Mouse (Mus musculus): ENCODE data around the gene Olfr1084. TPM values are rescaled to one million over a fixed set of nuclear protein-coding genes. Genes with fewer than 3 reads are reported as not detected.

The Olfr1084 gene
- not detected in 2 replicates for polyA plus RNA-seq (2021; fragmentation: Nextera tagmentation)
- long read RNA-seq, experiment 1 = 0 reads
- long read RNA-seq, experiment 2 = 0 reads

DNA sequence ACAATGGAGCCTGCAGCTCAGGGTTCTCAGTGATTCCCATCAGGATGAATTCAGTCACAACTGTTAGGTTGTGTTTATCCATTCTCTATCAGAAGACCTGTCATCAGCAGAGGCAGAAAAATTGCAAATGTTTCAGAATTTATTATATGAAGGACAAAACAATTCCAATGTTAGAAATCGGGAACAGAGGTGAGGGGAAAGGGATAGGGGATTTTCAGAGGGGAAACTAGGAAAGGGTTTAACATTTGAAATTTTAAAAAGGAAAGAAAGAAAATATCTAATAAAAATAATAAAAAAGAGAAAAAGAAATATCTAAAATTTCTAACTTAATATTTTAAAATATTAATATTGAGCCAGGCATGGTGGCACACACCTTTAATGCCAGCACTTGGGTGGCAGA lies at the start of gene Olfr1084:
Olfr1084 (minus strand) TSS at position 101 of the 400 bp plus-strand sequence.

DNA sequence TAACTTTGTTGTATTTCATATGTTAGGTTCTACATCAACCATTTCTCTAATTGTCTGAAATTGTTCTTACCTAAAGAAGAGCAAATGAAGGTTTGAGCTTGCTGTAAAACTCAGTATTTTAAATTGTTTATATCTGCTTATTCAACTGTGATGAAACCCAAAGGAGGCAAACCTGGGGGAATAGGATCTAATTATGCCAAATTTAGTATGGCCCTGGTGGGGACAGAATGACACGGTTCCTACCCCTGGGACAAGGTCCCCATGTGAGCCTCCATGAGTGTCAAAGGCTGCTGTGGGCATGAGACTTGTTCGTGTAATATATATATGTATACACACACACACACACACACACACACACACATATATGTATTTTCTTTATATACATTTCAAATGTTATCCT lies 40.5 kb upstream of the Olfr1084 start, which contains the start of gene Olfr1086:
Olfr1086 (minus strand) TSS at position 101 of the 400 bp plus-strand sequence.

DNA sequence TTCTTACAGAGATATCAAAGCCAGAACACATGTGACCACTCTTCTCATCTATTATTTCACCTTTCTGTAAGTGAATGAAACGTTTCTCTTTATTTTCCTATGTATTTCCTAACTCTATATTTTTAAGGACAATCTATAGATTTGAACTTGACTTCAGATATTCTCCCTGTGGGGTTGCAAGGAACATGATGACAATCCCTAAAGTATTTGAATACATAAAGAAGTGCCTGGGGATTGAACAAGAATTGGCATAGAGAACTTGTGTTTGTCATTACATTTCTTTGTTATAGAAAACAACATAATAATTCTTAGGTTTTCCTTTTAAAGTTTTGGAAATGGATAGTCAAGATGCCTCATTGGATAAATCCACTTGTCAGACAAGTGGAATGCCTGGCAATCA lies 22.4 kb upstream of the Olfr1084 start, which contains the start of gene Olfr1085:
Olfr1085 (minus strand) TSS at position 101 of the 400 bp plus-strand sequence.

DNA sequence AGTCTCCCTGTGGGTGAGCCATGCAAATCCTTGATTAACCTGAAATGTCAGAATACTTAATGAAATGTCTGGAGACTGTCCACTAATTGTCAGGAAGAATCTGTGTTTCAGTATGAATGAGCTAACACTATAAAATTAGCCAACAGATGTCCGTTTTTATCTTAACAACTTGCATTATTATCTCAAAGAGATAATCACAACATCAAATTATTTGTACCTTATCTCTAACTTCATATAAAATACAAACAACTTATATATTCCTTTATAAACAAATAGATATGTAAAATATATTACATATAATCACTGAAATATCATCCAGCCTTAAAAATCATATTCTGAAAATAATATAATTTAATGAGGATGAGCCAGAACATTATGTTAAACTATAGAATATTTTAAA lies 40.7 kb downstream of the Olfr1084 start, which contains the start of gene Olfr1082:
Olfr1082 (minus strand) TSS at position 101 of the 400 bp plus-strand sequence.

Other genes with a start within 250 kb of the Olfr1084 start
- not detected in 2 replicates for gene Olfr1061, start 225.7 kb downstream of the Olfr1084 start, polyA plus RNA-seq (2021; fragmentation: Nextera tagmentation)
- gene Olfr1062, start 213.0 kb downstream of the Olfr1084 start, polyA plus RNA-seq (2021; fragmentation: Nextera tagmentation) = not detected in 2 replicates
- not detected in 2 replicates for gene Olfr1065, start 189.1 kb downstream of the Olfr1084 start, polyA plus RNA-seq (2021; fragmentation: Nextera tagmentation)
- gene Olfr1066, start 183.5 kb downstream of the Olfr1084 start, polyA plus RNA-seq (2021; fragmentation: Nextera tagmentation) = not detected in 2 replicates
- not detected in 2 replicates for gene Olfr228, start 152.3 kb downstream of the Olfr1084 start, polyA plus RNA-seq (2021; fragmentation: Nextera tagmentation)
- gene Olfr1076, start 131.3 kb downstream of the Olfr1084 start, polyA plus RNA-seq (2021; fragmentation: Nextera tagmentation) = not detected in 2 replicates
- not detected in 2 replicates for gene Olfr1079, start 97.2 kb downstream of the Olfr1084 start, polyA plus RNA-seq (2021; fragmentation: Nextera tagmentation)
- gene Olfr1080, start 81.5 kb downstream of the Olfr1084 start, polyA plus RNA-seq (2021; fragmentation: Nextera tagmentation) = not detected in 2 replicates
- not detected in 2 replicates for gene Olfr1082, start 40.8 kb downstream of the Olfr1084 start, polyA plus RNA-seq (2021; fragmentation: Nextera tagmentation)
- gene Olfr1085, start 22.3 kb upstream of the Olfr1084 start, polyA plus RNA-seq (2021; fragmentation: Nextera tagmentation) = not detected in 2 replicates
- not detected in 2 replicates for gene Olfr1086, start 40.4 kb upstream of the Olfr1084 start, polyA plus RNA-seq (2021; fragmentation: Nextera tagmentation)
- gene Olfr1087, start 58.7 kb upstream of the Olfr1084 start, polyA plus RNA-seq (2021; fragmentation: Nextera tagmentation) = not detected in 2 replicates
- not detected in 2 replicates for gene Olfr1089, start 94.0 kb upstream of the Olfr1084 start, polyA plus RNA-seq (2021; fragmentation: Nextera tagmentation)
- gene Olfr1090, start 119.3 kb upstream of the Olfr1084 start, polyA plus RNA-seq (2021; fragmentation: Nextera tagmentation) = not detected in 2 replicates
- gene Olfr1093, start 142.8 kb upstream of the Olfr1084 start, polyA plus RNA-seq (2021; fragmentation: Nextera tagmentation) = not detected in 2 replicates
- gene Olfr141, start 170.3 kb upstream of the Olfr1084 start, polyA plus RNA-seq (2021; fragmentation: Nextera tagmentation) = not detected in 2 replicates
- gene Olfr1094, start 184.9 kb upstream of the Olfr1084 start, polyA plus RNA-seq (2021; fragmentation: Nextera tagmentation) = not detected in 2 replicates
- gene Olfr1095, start 212.0 kb upstream of the Olfr1084 start, polyA plus RNA-seq (2021; fragmentation: Nextera tagmentation) = not detected in 2 replicates
- not detected in 2 replicates for gene Gm13723, start 235.1 kb upstream of the Olfr1084 start, polyA plus RNA-seq (2021; fragmentation: Nextera tagmentation)

Data from left cerebral cortex, adult 6 months (tissue).